ENCODE assay signal across 8 mouse cellular contexts in genomic region chr9:66594061-66594460, GRCm38 (mm10). TPM values are rescaled to one million over a fixed set of nuclear protein-coding genes. Genes with fewer than 3 reads are reported as not detected.
DNase-seq lines count a peak whose midpoint lies in the region; ATAC-seq lines count a peak whose summit lies in the region.

No protein-coding gene starts in this region.

- DNase-seq in midbrain, embryonic 10.5 days (ENCODE audit: low spot score): no peak
- peak; percentile 84 to 90 for DNase-seq in kidney, postnatal 36 days
- DNase-seq in adrenal gland, postnatal 10 days: no peak
- no peak for DNase-seq in ovary, postnatal 10 days (ENCODE audit: low spot score)

- 0 out of 2 replicates have a peak overlapping the region, but pooled peaks have one; percentile 98 for H3K4me3 ChIP-seq in midbrain, embryonic 10.5 days
- no peak overlapping the region for H3K4me3 ChIP-seq in midbrain, embryonic 16.5 days (ENCODE audit: low read depth, low read length)
- no peak overlapping the region for H3K4me3 ChIP-seq in forebrain, embryonic 15.5 days
- no peak overlapping the region for H3K4me3 ChIP-seq in neural tube, embryonic 12.5 days

- 78% methylated on average over 3 of the region's 3 CpGs for WGBS in midbrain, embryonic 10.5 days
- 75% methylated on average over 3 of the region's 3 CpGs for WGBS in midbrain, embryonic 16.5 days
- 51% methylated on average over 3 of the region's 3 CpGs for WGBS in forebrain, embryonic 15.5 days
- WGBS in neural tube, embryonic 12.5 days: 57% methylated on average over 3 of the region's 3 CpGs

- ATAC-seq in midbrain, embryonic 16.5 days: no peak
- no peak for ATAC-seq in forebrain, embryonic 15.5 days (replicated peaks)
- no peak for ATAC-seq in neural tube, embryonic 12.5 days (ENCODE audit: low FRiP score, low read depth)
- ATAC-seq in inflammation-experienced regulatory T-cells, adult 6 months: no peak

- peaks cover 33% of the 10 kb centered on the region for H3K27me3 ChIP-seq in midbrain, embryonic 10.5 days (ENCODE audit: low read depth, poor library complexity, severe bottlenecking)
- peaks cover 4% of the 10 kb centered on the region; the same call in 1 of the 2 replicates for H3K27me3 ChIP-seq in midbrain, embryonic 16.5 days (ENCODE audit: control insufficient read depth, insufficient read depth, low read depth, low read length)
- no peaks in the 10 kb centered on the region for H3K27me3 ChIP-seq in forebrain, embryonic 15.5 days
- no peaks in the 10 kb centered on the region for H3K27me3 ChIP-seq in neural tube, embryonic 12.5 days (replicated peaks)

- no peaks in the 10 kb centered on the region for H3K36me3 ChIP-seq in midbrain, embryonic 10.5 days
- no peaks in the 10 kb centered on the region for H3K36me3 ChIP-seq in midbrain, embryonic 16.5 days (ENCODE audit: control insufficient read depth, insufficient read depth, low read length)
- H3K36me3 ChIP-seq in forebrain, embryonic 15.5 days: no peaks in the 10 kb centered on the region
- H3K36me3 ChIP-seq in neural tube, embryonic 12.5 days: no peaks in the 10 kb centered on the region

- H3K27ac ChIP-seq in midbrain, embryonic 10.5 days (replicated peaks): no peak overlapping the region
- H3K27ac ChIP-seq in midbrain, embryonic 16.5 days (ENCODE audit: low read length): no peak overlapping the region
- H3K27ac ChIP-seq in forebrain, embryonic 15.5 days (replicated peaks): no peak overlapping the region
- no peak overlapping the region for H3K27ac ChIP-seq in neural tube, embryonic 12.5 days

- H3K9me3 ChIP-seq in midbrain, embryonic 10.5 days (replicated peaks): no peaks in the 10 kb centered on the region
- no peaks in the 10 kb centered on the region for H3K9me3 ChIP-seq in midbrain, embryonic 16.5 days (replicated peaks; ENCODE audit: control insufficient read depth, low read length, poor library complexity, severe bottlenecking)
- no peaks in the 10 kb centered on the region for H3K9me3 ChIP-seq in forebrain, embryonic 15.5 days
- no peaks in the 10 kb centered on the region for H3K9me3 ChIP-seq in neural tube, embryonic 12.5 days

- peaks cover 65% of the 10 kb centered on the region for H3K4me1 ChIP-seq in midbrain, embryonic 10.5 days
- H3K4me1 ChIP-seq in midbrain, embryonic 16.5 days (ENCODE audit: control insufficient read depth, insufficient read depth, low read length): peaks cover 23% of the 10 kb centered on the region
- peaks cover 38% of the 10 kb centered on the region for H3K4me1 ChIP-seq in forebrain, embryonic 15.5 days
- peaks cover 31% of the 10 kb centered on the region for H3K4me1 ChIP-seq in neural tube, embryonic 12.5 days

- no peak overlapping the region for H3K4me2 ChIP-seq in midbrain, embryonic 16.5 days (ENCODE audit: low read length)
- peak overlapping the region; percentile 73 for H3K4me2 ChIP-seq in forebrain, embryonic 15.5 days (replicated peaks)
- H3K4me2 ChIP-seq in neural tube, embryonic 12.5 days (replicated peaks): peak overlapping the region; percentile 85

- no peak overlapping the region for H3K9ac ChIP-seq in midbrain, embryonic 16.5 days (ENCODE audit: low read depth, low read length)
- no peak overlapping the region for H3K9ac ChIP-seq in forebrain, embryonic 15.5 days (replicated peaks)
- no peak overlapping the region for H3K9ac ChIP-seq in neural tube, embryonic 12.5 days

RNA-seq across cellular contexts. Expression of gene Usp3, which starts 1.1 kb away (rescaled TPM):
- polyA plus RNA-seq in midbrain, embryonic 10.5 days (2016; fragmentation: Nextera tagmentation; extraction: Ambion mirVana): 88.1 and 103 TPM in 2 replicates
- 43.5 and 62.6 TPM in 2 replicates for polyA plus RNA-seq in midbrain, embryonic 16.5 days (2015; fragmentation: Nextera tagmentation; extraction: Ambion mirVana)
- 107 and 110 TPM in 2 replicates for polyA plus RNA-seq in forebrain, embryonic 15.5 days (2015; fragmentation: Nextera tagmentation; extraction: Ambion mirVana)
- polyA plus RNA-seq in neural tube, embryonic 12.5 days (2016; fragmentation: Nextera tagmentation; extraction: Ambion mirVana): 93.9 and 99.8 TPM in 2 replicates
- 10 to 100 TPM; 35.3 to 48.5 TPM for total RNA-seq in adrenal gland, postnatal 10 days (2021)
- polyA plus RNA-seq in inflammation-experienced regulatory T-cells, adult 6 months (2017; shearing (Covaris generic)): 100 to 1,000 TPM in 1 of 3 experiments, 10 to 100 TPM in 2; 82.2 to 141 (median 98.8) TPM

Comparison
In these comparisons a context has a peak if more than half of its experiments do, and no peak if none do; other contexts are left out.
1. DNase-seq: peak in kidney, postnatal 36 days (2 of 2); none in midbrain, embryonic 10.5 days (single experiment), adrenal gland, postnatal 10 days (single experiment) and ovary, postnatal 10 days (single experiment).